ENCODE assay signal across 24 mouse cellular contexts in the genomic region with DNA sequence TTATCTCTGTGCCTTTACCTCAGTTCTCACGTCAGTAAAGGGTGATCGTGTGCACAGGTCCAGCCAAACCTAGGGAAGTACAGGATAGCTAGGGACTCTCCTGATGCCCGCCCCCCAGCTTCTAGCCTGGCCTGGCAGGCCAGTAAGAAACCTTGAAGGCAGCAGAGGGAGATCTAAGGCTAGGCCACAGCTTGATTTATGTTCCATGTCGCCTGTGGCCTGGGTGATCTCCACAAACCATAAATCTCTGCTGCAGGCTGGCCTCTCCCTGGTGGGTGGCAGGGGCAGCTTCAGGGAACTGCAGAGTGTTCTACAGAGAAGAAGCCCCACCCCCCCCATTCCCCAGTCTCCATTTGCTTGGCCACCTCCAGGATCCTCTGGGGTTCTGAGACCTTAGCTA. TPM values are rescaled to one million over a fixed set of nuclear protein-coding genes. Genes with fewer than 3 reads are reported as not detected.
DNase-seq lines count a peak whose midpoint lies in the region; ATAC-seq lines count a peak whose summit lies in the region.
"Had no signal": no experiment of that assay in that cellular context is flagged by ENCODE, and none has a peak within 500 bp of the region (broad histone marks: within the 10 kb centered on the region; RNA-seq: fewer than 3 reads in every experiment).

No protein-coding gene starts in this region.

- peak; percentile 37 for DNase-seq in embryo, embryonic 10 days (ENCODE audit: low spot score)
- DNase-seq in embryo, embryonic 9.5 days (ENCODE audit: extremely low spot score): no peak
- no peak for DNase-seq in neural tube, embryonic 10.5 days (ENCODE audit: extremely low spot score, low spot score)
- peak; percentile 33 for DNase-seq in embryo, embryonic 11 days
- no peak for DNase-seq in ovary, postnatal 36 days (ENCODE audit: low spot score)
- DNase-seq in urinary bladder, postnatal 36 days (ENCODE audit: low spot score in 2 of 2): no peak
- no peak for DNase-seq in adipocyte (ENCODE audit: low spot score)
- DNase-seq: cerebellum, adult 2 months; cerebellum, postnatal 25 days; gastrocnemius, postnatal 10 days; heart, adult 11 months; liver; lung, postnatal 4 days; right cerebral cortex, postnatal 25 days had no signal

- H3K9ac ChIP-seq in neural tube, embryonic 13.5 days: 0 out of 2 replicates have a peak overlapping the region, but pooled peaks have one; percentile 23
- H3K9ac ChIP-seq: forebrain, embryonic 15.5 days had no signal

- ATAC-seq in neural tube, embryonic 13.5 days (ENCODE audit: low read depth): no peak; the same call in 1 of the 2 replicates
- ATAC-seq: CD4-positive, CD25-positive, alpha-beta regulatory T cell, adult 4 months; forebrain, embryonic 15.5 days; hindbrain, postnatal 0 days; intestine, embryonic 16.5 days had no signal

- peaks cover 4% of the 10 kb centered on the region; the same call in 1 of the 2 replicates for H3K27me3 ChIP-seq in neural tube, embryonic 13.5 days
- H3K27me3 ChIP-seq: forebrain, embryonic 15.5 days had no signal

- H3K9me3 ChIP-seq in neural tube, embryonic 13.5 days: no peaks in the 10 kb centered on the region
- H3K9me3 ChIP-seq: embryonic facial prominence, embryonic 10.5 days; forebrain, embryonic 15.5 days; hindbrain, embryonic 10.5 days had no signal

- H3K4me3 ChIP-seq in neural tube, embryonic 13.5 days: no peak overlapping the region
- H3K4me3 ChIP-seq: embryonic facial prominence, embryonic 10.5 days; forebrain, embryonic 15.5 days; hindbrain, embryonic 10.5 days; left cerebral cortex, adult 2 months had no signal

- H3K36me3 ChIP-seq in neural tube, embryonic 13.5 days: no peaks in the 10 kb centered on the region
- H3K36me3 ChIP-seq: embryonic facial prominence, embryonic 10.5 days; forebrain, embryonic 15.5 days; hindbrain, embryonic 10.5 days had no signal

- 35% methylated on average over 4 of the region's 4 CpGs for WGBS in neural tube, embryonic 13.5 days

- peaks cover 20% of the 10 kb centered on the region for H3K4me1 ChIP-seq in neural tube, embryonic 13.5 days (replicated peaks)
- H3K4me1 ChIP-seq: embryonic facial prominence, embryonic 10.5 days had no signal

- H3K4me2 ChIP-seq in neural tube, embryonic 13.5 days: no peak overlapping the region
- H3K4me2 ChIP-seq: forebrain, embryonic 15.5 days; heart, embryonic 11.5 days had no signal

- no peak overlapping the region for H3K27ac ChIP-seq in neural tube, embryonic 13.5 days (replicated peaks)
- H3K27ac ChIP-seq: embryonic facial prominence, embryonic 10.5 days; forebrain, embryonic 15.5 days; hindbrain, embryonic 10.5 days; hindbrain, postnatal 0 days; left cerebral cortex, adult 2 months had no signal

RNA-seq across cellular contexts. Expression of a gene that starts 55.2 kb away (rescaled TPM):
- polyA plus RNA-seq in neural tube, embryonic 13.5 days (2015; fragmentation: Nextera tagmentation; extraction: Ambion mirVana): 0.62 and 1.0 TPM in 2 replicates
- polyA plus RNA-seq: CD4-positive, CD25-positive, alpha-beta regulatory T cell, adult 4 months; liver, embryonic 16.5 days had no signal

Comparison
In these comparisons a context has a peak if more than half of its experiments do, and no peak if none do; other contexts are left out.
1. DNase-seq: peak in embryo, embryonic 10 days (single experiment) and embryo, embryonic 11 days (single experiment); none in embryo, embryonic 9.5 days (single experiment), neural tube, embryonic 10.5 days (single experiment), ovary, postnatal 36 days (single experiment), urinary bladder, postnatal 36 days (0 of 2) and adipocyte (single experiment).